Mouse (Mus musculus): ENCODE measurements around the gene Mfsd11.
"Not testable (repeated sequence)": the region's sequence is repeated elsewhere in the genome, so short reads cannot be mapped to it uniquely, and the experiment has no call there.

Mfsd11 gene

DNA sequence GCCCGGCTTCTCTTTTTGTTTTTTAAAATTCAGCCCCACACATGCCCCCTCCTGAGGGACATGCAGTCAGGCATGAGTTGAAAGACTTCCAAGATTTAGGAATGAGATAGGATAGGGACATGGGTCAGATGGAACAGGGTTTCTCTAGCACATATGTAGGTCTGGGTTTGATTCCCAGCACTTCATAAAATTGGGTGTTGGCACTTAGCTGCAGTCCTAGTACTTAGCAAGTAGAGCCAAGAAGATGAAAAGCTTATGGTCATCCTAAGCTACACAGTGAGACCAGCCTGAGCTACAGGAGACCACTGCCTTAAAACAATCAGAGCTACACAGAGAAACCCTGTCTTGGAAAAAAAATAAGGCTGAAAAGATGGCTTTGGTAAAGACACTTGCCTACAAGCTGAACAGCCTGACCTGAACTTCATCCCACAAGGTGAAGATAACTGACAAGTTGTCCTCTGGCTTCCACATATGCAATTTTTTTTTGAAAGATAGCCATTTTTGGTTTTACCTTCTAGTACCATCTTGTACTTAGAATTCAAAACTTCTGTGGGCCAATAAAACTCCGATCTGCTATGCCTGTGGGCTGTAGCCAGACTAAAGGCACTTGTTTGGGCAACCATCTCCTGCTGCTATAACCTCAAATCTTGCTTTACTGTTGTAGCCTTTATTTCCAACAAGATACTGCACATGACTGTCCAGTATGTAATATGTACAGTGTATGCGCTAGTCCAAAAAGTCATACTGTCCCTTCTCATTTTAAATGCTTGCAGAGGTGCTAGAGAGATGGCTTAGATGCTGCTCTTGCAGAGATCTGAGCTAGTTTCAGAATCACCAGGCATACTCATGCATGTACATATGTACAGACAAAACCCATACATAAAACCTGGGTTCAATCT lies 4.8 kb upstream of the Mfsd11 start:
- no peak for DNase-seq (ENCODE audit: low spot score)

DNA sequence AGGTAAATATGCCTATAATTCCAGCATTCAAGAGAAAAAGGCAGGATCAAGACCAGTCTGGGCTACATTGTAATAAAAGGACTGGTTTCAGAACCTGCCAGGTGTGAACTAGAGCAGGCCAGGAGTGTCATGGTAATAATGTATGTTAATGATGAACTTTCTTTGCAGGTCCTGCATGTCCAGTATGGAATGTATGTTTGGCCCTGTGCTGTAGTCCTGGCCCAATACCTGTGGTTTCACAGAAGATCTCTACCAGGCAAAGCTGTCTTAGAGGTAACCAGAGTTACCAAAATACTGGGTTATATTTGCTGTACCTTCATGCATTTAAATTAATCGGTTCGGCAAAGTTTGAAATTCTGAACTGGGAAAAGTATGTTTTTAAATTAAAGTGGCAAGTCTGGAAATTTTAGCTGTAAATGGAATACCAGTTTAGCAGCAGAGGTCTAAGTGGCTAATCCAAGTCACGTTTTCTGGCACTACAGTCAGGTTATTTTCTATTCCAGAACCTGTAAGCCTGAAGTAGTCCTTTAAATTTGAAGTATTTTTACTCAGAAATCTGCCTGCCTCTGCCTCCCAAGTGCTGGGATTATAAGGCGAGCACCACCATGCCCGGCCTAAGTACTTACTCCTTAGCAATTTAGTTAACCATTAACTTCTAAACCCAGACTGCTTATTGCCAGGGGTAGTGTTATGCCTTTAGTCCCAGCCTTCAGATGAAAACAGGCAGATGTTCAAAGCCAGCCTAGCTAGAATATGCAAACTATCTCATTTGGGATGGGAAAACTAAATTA lies 4.0 kb upstream of the Mfsd11 start:
- DNase-seq (ENCODE audit: low spot score), result no peak

DNA sequence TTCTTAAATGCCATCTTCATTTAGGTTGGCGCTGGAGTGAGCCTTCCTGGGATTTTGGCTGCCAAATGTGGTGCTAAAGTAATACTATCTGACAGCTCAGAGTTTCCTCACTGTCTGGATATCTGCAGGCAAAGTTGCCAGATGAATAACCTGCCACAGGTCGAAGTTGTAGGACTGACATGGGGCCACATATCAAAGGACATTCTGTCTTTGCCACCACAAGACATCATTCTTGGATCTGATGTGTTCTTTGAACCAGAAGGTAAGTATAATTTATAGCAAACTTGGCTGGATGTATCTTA lies 3.4 kb upstream of the Mfsd11 start:
- DNase-seq (ENCODE audit: low spot score), result not testable (repeated sequence)

DNA sequence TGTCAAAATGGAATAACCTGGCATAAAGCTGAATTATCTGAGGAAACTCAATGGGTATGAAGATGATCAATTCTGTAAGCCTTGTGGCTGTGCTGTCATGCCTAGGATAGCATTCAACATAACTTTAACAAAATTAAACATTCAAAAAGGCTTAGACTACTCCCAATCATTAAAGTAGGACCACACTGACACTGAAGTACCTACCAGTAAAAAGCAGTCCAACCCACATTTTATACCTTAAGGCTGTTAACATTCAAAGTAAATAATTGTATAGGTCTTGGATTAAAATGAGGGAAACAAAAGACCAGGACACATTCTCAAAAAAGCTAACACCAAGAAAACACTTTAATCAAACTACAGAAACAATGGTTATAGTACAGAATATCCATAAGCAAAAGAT lies 2.7 kb upstream of the Mfsd11 start:
- no peak for DNase-seq (ENCODE audit: low spot score)

DNA sequence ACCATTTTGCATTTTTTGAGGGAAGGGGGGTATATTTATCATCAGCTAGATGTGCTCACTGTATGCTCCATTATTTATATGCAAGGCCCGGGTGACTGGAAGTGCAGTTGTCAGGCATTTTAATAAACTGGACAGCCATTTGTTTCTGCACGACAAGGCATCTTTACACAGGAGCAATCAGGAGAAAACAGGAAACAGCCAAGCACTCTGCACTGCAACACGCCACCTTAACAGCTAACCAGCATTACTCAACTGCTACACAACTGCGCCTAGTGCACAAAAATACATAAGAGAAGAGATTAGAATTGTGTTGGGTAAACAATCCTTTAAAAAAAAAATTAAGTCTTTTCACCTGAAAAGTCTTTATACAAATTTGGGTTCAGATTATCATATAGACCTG lies 2.2 kb upstream of the Mfsd11 start:
- no peak for DNase-seq (ENCODE audit: low spot score)

DNA sequence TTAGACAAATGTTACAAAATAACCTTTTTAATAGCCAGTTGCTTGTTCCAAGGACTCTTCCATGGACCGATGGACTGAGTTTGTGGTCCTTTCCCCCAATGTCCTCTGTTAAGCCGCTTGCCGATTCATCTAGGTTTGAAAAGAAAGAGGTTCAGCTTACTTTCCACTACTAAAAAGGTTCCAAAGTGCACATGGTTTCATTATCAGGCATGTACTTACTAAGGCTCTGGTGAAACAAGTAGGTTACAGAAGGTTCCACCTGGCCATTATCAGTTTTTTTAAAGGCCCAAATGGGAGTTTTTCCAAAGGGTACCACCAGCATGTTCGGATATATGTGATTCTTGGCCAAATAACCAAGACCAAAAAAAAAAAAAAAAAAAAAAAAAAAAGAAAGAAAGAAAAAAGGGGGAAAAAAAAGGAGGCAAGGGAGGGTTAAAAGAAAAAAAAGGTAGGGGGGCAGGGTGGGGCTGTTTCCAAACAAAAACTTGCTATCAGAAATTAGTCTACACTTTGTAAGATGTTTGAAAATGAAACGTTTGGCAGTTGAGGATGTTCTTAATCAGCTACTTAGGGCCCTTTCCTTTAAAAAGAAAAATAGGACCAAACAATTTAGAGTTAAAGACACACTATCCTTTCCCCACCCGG lies 1.3 kb upstream of the Mfsd11 start:
- no peak for DNase-seq (ENCODE audit: low spot score)

DNA sequence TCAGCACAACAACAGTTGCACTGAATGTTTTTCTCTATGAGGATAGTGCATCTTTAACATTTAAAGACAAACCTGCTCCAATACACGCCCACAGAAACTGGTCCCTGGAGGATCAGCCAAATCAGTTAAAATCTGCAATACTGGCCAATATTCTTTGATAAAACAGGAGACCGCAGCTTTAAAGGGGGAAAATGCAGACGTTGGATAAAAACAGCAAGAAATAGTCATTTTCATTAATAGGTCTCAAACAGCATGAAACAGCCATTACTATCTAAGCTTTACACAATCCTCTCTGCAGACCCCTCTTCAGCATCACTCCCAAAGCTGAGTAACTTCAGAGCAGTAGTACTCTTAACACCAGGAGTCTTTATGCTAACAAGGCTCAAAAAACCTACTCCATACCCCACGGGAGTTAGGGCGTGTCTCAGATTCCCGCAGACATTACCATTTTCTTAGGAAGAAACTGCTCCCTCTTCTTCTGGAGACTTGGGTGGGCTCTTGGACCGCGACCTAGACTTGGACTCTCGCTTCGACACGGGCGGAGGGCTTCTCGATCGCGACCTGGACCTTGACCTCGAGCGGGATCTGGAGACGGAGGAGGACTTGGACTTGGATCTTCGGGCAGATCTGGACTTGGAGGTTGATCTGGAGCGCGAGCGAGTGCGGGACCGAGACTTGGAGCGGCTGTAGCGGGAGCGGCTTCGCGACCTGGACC lies 507 bp upstream of the Mfsd11 start:
- DNase-seq (ENCODE audit: low spot score), result peak; percentile 22

DNA sequence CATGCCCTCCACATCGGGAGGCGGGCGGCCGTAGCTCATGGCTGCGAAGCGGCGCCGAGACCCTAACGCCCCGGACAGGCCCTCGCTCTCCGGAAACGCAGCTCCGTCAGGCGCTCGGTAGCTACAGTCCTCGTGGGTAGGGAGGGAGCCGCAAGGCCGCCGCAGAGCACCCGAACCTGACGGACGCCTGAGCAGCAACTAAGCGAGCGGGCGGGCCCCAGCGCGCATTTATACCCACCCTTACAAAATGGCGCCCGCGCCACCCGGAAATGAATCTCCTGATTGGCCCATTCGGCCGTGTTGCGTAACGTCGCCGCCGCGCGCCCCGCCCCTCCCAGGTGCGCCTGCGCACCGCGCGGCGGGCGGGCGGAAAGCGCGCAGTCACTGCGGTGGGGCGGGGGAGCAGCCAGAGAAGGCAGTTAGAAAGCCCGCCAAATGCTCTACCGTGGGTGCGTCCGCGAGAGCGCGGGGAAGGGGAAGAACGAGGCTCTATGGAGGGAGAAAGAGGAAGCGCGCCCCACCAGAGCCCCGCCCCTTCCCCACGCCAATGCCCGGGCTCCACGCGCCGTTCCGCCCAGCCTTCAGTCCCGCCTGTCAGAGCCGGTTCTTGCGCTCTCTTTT lies 761 bp downstream of the Mfsd11 start, which contains the start of gene Srsf2:
TSS of gene Srsf2 (minus strand) at position 204 of the 621 bp plus-strand sequence.
- peak; percentile 92 for DNase-seq (ENCODE audit: low spot score)

DNA sequence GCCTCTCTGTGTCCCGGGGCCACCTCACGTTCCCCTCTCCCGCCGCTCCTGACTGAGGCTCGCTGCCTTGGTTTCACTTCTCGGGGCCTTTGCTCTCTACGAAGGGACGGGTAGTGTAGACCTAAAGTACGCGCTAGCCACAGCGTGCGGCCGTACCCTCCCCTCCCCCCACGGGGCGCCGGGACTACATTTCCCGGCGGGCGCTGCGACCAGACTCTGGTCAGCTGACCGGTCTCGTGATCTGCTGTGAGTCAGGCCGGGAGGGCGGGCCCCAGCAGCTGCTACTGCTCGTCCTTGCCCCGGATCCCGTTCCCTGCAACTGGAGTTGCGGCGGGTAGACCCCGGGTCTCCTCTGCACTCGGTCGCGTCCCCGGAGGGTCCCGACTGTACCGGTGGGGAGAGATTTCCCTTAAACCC lies 1.3 kb downstream of the Mfsd11 start:
- peak; percentile 93 for DNase-seq (ENCODE audit: low spot score)

DNA sequence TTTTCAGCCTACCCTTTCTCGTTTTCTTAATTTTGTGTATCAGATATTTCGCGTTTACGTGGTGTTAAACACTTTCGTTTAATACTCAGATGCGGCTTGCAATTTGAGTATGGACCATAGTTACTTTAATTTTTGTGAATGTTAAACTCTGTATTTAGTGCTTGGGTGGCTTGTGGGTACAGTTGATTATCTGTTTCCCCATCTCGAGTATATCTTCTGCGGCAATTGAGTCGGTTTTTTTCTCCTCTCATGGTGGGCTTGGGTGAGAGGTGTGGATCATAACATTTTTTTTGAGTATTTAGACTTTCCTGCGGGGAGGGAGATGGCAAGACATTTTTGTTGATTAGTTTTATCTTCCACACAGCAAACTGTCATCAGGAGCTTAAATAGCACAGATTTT lies 2.0 kb downstream of the Mfsd11 start:
- DNase-seq (ENCODE audit: low spot score), result no peak

DNA sequence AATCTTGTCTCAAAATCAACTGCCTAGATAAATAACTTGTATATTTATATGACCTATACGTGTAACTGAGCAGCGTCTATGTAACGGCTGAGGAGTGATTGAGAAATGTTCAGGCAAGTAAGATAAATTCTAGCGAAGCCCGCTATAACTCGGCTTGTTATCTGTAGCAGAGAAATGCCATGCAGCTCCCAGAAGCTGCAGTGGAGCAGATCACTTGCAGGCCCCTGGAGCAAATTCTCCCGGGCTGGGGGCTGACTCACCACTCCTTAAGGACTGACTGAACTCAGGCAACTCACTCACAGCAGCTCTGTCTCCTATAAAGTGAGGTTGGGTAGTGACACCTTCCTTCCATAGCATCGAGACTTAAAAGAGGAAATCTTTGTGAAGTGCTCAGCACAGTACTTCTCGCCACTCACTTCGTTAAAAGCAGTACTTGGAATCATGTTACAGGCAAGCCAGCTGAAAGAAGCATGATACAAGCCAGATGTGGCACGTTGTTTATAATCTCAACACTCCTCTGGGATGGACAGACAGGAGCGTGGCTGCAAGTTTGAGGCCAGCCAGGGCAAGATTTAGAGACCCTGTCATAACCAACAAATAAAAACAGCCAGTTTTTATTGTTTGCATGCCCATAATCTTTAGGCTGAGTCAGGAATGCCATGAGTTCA lies 5.1 kb downstream of the Mfsd11 start:
- no peak for DNase-seq (ENCODE audit: low spot score)

DNA sequence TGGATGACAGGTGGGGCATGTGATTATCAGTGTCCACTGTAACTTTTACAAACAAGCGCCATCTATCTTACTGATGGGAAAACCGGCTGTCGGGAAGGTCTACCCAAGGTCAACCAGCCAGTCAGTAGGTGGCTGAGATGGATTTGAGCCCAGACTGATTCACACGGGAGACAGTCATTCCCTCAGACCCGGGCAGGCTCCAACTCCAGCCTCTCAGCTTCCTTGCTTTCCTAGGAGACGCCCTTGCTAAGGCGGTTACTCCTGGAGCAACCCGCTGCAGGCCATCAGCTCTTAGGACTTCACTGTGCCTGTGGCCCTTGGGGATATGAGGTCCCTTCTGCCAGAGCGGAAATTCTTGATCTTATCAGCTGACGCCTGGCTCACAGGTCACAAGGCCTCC lies 12.2 kb downstream of the Mfsd11 start:
- DNase-seq (ENCODE audit: low spot score), result no peak

DNA sequence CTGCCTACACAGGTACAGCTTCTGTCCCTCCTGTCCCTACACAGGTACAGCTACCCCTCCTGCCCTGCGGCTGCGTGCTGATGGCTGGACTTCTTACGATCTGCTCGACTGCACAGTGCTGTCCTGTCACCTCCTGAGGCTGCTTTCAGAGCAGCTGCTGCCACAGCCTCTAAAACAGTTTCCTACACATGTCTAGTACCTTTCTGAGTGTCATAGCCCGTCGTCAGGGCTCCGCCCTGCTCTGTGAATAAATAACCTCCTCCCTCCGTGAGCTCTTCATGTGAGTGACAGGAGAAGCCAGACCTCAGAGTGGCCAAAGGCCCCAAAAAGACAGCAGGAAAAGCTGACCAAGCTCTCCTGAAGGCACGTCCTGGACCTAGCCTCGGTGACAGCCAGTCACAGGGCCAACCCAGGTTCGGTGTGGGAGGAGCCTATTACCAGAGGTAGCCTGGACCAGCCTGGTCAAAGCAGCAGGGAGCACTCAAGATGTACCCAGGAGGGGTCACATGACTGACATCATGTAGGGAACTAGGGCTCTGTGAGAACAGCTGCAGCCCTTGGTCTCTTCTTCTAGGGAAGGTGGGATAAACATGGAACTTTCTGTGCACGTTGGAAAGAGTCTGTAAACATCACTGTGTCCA lies 13.8 kb downstream of the Mfsd11 start:
- DNase-seq (ENCODE audit: low spot score), result no peak

DNA sequence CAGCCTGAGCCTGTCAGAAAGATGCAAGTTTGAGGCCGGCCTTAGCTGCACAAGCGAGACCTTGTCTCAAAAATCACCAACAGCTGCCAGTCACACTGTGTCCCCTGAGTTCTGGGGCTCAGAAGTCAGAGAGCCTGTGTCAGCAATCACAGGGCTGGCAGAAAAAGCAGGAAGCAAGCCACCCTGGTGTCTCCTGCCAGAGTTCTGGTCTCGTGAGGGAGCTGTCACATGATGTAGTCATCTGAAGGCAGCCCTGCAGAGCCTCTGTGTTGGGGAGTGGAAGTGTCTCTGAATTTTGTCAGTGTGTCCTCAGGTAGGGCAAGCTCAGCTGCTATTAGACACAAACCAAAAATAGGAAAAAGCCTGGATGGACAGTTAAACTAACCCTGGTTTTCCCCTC lies 15.9 kb downstream of the Mfsd11 start:
- no peak for DNase-seq (ENCODE audit: low spot score)

DNA sequence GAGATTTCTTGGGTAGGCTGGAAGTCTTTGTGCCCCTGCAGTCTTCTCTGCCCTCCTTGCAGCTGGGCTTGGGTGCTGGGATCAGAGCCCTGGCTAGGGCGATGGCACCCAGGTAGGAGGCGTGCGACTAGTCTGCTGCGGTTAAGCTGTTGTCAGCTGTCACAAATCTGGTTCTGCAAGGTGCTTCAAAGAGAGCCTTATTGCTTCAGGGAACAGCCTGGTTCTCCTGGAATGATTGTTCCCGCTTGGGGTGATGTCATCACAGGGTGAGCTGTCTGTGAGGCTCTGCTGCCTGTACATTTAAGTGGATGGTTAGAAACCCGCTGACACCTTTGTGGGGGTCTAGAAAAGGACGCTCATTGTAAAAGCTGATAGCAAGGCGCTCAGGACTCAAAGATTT lies 17.0 kb downstream of the Mfsd11 start:
- DNase-seq (ENCODE audit: low spot score), result no peak

DNA sequence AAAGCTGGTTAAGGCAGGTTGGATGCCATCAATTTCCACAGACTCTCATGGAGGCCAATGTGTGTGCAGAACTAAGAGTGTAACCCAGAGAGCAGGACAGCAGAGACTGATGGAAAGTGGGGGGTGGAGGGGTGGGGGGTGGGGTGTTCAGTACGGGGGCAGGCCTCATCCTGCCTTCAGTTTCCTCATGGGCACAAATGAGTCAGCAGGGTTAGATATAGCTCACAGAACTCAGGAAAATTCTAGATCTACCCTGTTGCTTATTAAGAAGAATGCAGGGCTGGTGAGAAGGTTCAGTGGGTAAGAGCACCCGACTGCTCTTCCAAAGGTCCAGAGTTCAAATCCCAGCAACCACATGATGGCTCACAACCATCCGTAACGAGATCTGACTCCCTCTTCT lies 17.4 kb downstream of the Mfsd11 start:
- DNase-seq (ENCODE audit: low spot score), result no peak

DNA sequence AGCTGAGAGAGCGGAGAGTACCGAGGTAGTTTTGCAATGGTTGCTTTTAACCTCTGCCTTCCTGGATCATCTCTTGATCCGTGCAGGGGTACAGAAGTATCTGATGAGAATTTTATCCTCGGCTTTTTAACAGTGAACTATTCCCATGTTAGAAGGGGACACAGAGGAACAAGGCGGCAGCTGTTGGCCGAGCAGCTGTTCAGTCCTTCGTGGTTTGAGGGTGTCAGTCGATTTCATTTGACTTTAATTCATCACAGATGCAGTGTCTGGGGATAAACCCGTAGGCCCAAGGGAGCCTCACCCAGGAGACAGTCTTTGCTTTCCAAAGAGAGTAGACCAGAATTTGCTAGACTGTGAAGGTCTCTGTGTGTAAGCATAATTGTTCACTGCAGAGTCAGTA lies 19.3 kb downstream of the Mfsd11 start:
- no peak for DNase-seq (ENCODE audit: low spot score)

DNA sequence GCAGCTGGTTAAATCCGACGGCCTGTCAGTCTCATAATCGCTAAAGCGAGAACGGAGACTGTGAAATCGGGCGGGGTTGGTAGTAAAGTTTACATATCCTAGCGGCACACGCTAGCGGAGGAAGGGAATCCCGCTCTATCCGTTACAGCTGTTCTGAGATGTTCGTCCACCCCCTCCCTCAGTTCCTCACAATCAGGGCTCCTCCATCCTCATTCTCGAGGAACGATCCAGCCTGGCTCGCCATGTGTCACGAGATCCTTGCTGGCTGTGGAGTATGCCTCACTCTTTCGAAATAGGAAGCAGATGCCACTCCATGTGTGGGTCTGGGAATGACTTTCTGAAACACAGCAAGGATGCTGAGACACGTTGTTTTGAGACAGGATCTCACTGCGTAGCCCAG lies 21.7 kb downstream of the Mfsd11 start:
- DNase-seq (ENCODE audit: low spot score), result no peak

DNA sequence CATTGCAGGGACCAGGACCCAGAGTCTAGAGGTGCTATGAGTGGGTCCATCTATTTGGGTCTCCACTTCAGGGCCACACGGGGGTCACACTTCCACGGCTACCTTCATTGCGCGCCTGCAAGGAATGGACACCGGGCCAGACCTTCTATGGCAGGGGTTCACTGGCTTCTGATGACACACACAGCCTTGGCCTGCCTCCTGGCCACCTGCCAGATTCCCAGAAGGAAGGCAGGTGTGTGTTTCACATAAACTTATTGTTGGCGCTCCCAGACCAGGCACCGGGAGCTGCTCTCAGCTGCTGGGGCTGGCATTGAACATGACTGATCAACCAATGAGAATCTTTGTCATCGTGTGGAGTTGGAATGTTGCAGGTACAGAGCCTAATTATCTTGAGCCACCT lies 26.2 kb downstream of the Mfsd11 start:
- no peak for DNase-seq (ENCODE audit: low spot score)

DNA sequence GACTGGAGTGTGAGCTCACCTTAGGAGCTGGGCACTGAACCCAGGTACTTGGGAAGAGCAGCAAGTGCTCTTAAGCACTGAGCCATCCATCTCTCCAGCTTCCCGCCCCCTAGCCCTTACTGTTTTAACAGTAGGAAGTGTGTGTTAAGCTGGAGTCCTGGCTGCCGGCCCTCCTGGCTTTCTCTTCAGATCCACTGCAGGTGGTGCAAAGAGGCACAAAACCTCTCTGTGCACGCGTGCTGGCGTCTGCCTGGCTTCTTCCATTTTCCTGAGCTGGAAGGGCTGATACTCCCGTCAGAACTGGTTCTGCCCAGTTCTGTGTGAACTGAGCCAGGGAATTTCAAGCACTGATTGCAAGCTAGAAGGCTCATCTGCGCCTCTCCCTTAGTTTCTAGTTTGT lies 28.6 kb downstream of the Mfsd11 start:
- DNase-seq (ENCODE audit: low spot score), result no peak

DNA sequence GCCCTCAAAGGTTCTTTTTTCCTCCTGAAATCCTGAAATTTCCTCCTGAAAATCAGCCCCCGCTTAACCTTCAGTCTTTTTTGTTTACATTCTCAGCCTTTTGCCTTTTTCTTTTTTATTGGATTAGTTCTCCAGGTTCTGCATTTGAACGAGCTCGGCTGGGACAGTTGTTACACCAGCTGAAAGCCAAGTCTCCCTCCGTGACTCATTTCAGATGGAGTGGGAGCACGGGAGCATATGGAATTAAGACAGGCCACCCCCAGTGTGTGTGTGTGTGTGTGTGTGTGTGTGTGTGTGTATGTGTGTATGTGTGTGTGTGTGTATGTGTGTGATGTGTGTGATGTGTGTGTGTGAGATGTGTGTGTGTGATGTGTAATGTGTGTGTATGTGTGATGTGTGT lies 29.2 kb downstream of the Mfsd11 start:
- DNase-seq (ENCODE audit: low spot score), result no peak
